Mouse (Mus musculus): ENCODE results near the gene Pdf. TPM values are rescaled to one million over a fixed set of nuclear protein-coding genes. Genes with fewer than 3 reads are reported as not detected.
A peak's percentile ranks its signal among the peaks of the same experiment; 100 is the strongest.
"Not testable (repeated sequence)": the region's sequence is repeated elsewhere in the genome, so short reads cannot be mapped to it uniquely, and the experiment has no call there.

Gene Pdf
- total RNA-seq, 1 experiment, result 16.1 TPM

- Histone ChIP-seq H3K9ac (ENCODE audit: insufficient read depth, low read depth, low read length, poor library complexity, severe bottlenecking) (no peak overlapping the region), H3K4me1 (ENCODE audit: control insufficient read depth in 2 of 2, insufficient read depth in 2 of 2, low read length in 2 of 2, poor library complexity in 1 of 2) (no peaks in the 10 kb centered on the region), H3K9me3 (ENCODE audit: control insufficient read depth, insufficient read depth, low read depth, low read length) (no peaks in the 10 kb centered on the region), H3K27ac (ENCODE audit: insufficient read depth, low read depth, low read length, poor library complexity, severe bottlenecking) (no peak overlapping the region), H3K36me3 (ENCODE audit: control insufficient read depth, insufficient read depth, low read length, poor library complexity, severe bottlenecking) (peaks cover 7% of the 10 kb centered on the region), H3K4me3 (ENCODE audit: insufficient read depth in 1 of 2, low read depth in 1 of 2, low read length in 2 of 2, poor library complexity in 1 of 2, severe bottlenecking in 1 of 2) (no peak overlapping the region)
- no peak for DNase-seq (ENCODE audit: low read depth, low spot score)
- in situ Hi-C loops (cut with MboI; ENCODE audit: low sequenced_read_pairs in 2 of 2, unreplicated experiment in 2 of 2), result no loop called here
- no peak for TF ChIP-seq ZNF384 (IDR thresholded peaks at IDR 0.05; ENCODE audit: low read depth, low read length)
- no peak for TF ChIP-seq MAFK (IDR thresholded peaks at IDR 0.05; ENCODE audit: insufficient read depth, low read depth, low read length)
- TF ChIP-seq ZC3H11A (IDR thresholded peaks at IDR 0.05; ENCODE audit: borderline replicate concordance, low read depth, low read length), result no peak
- no peak for TF ChIP-seq HCFC1 (IDR thresholded peaks at IDR 0.05; ENCODE audit: borderline replicate concordance, insufficient read depth, low read length)
- TF ChIP-seq CHD2 (IDR thresholded peaks at IDR 0.05; ENCODE audit: low read depth, low read length), result no peak
Observed at GRCm38 (mm10) chr8:106999068-106999467, 49.3 kb downstream of the Pdf start.

- Histone ChIP-seq H3K4me1 (ENCODE audit: control insufficient read depth in 2 of 2, insufficient read depth in 2 of 2, low read length in 2 of 2, poor library complexity in 1 of 2) (no peaks in the 10 kb centered on the region), H3K9me3 (ENCODE audit: control insufficient read depth, insufficient read depth, low read depth, low read length) (no peaks in the 10 kb centered on the region), H3K4me3 (ENCODE audit: insufficient read depth in 1 of 2, low read depth in 1 of 2, low read length in 2 of 2, poor library complexity in 1 of 2, severe bottlenecking in 1 of 2) (no peak overlapping the region), H3K9ac (ENCODE audit: insufficient read depth, low read depth, low read length, poor library complexity, severe bottlenecking) (no peak overlapping the region), H3K36me3 (ENCODE audit: control insufficient read depth, insufficient read depth, low read length, poor library complexity, severe bottlenecking) (peaks cover 3% of the 10 kb centered on the region), H3K27ac (ENCODE audit: insufficient read depth, low read depth, low read length, poor library complexity, severe bottlenecking) (no peak overlapping the region)
- in situ Hi-C loops (cut with MboI; ENCODE audit: low sequenced_read_pairs in 2 of 2, unreplicated experiment in 2 of 2), result no loop called here
- TF ChIP-seq MAFK (IDR thresholded peaks at IDR 0.05; ENCODE audit: insufficient read depth, low read depth, low read length), result no peak
- no peak for TF ChIP-seq ZC3H11A (IDR thresholded peaks at IDR 0.05; ENCODE audit: borderline replicate concordance, low read depth, low read length)
- no peak for TF ChIP-seq HCFC1 (IDR thresholded peaks at IDR 0.05; ENCODE audit: borderline replicate concordance, insufficient read depth, low read length)
- TF ChIP-seq CHD2 (IDR thresholded peaks at IDR 0.05; ENCODE audit: low read depth, low read length), result no peak
- no peak for TF ChIP-seq ZNF384 (IDR thresholded peaks at IDR 0.05; ENCODE audit: low read depth, low read length)
- no peak for DNase-seq (ENCODE audit: low read depth, low spot score)
Observed at GRCm38 (mm10) chr8:106997416-106997815, 51.0 kb downstream of the Pdf start.

DNA sequence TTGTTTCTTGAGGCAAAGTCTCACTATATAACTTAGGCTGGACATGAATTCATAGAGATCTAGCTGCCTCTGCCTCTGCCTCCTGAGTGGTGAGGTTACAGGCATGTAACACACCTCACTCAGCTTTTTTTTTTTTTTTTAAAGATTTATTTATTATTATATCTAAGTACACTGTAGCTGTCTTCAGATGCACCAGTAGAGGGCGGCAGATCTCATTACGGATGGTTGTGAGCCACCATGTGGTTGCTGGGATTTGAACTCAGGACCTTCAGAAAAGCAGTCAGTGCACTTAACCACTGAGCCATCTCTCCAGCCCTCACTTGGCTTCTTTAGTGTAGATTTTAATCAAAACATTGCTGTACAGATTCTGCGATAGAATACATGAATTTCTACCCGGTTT is 52.1 kb downstream of the Pdf start:
- H3K36me3 ChIP-seq (ENCODE audit: control insufficient read depth, insufficient read depth, low read length, poor library complexity, severe bottlenecking); H3K4me3 ChIP-seq (ENCODE audit: insufficient read depth in 1 of 2, low read depth in 1 of 2, low read length in 2 of 2, poor library complexity in 1 of 2, severe bottlenecking in 1 of 2); H3K9ac ChIP-seq (ENCODE audit: insufficient read depth, low read depth, low read length, poor library complexity, severe bottlenecking); in situ Hi-C loops (cut with MboI; ENCODE audit: low sequenced_read_pairs in 2 of 2, unreplicated experiment in 2 of 2); H3K9me3 ChIP-seq (ENCODE audit: control insufficient read depth, insufficient read depth, low read depth, low read length); H3K4me1 ChIP-seq (ENCODE audit: control insufficient read depth in 2 of 2, insufficient read depth in 2 of 2, low read length in 2 of 2, poor library complexity in 1 of 2); DNase-seq (ENCODE audit: low read depth, low spot score); H3K27ac ChIP-seq (ENCODE audit: insufficient read depth, low read depth, low read length, poor library complexity, severe bottlenecking): not testable (repeated sequence)
- TF ChIP-seq ZNF384 (IDR thresholded peaks at IDR 0.05; ENCODE audit: low read depth, low read length), result peak; percentile 57; the same call in 1 of the 2 replicates

Other genes with a start within 250 kb of the Pdf start
- 4.4 and 5.0 TPM in 2 replicates for gene Has3, start 178.4 kb downstream of the Pdf start, total RNA-seq (2012; rRNA removed)
- gene Utp4, start 155.0 kb downstream of the Pdf start, total RNA-seq (2012; rRNA removed), result 87.5 and 118 TPM in 2 replicates
- gene Sntb2, start 112.9 kb downstream of the Pdf start, total RNA-seq (2012; rRNA removed), result 32.4 and 45.7 TPM in 2 replicates
- gene Vps4a, start 17.4 kb downstream of the Pdf start, total RNA-seq (2012; rRNA removed), result 16.6 and 24.1 TPM in 2 replicates
- gene Cog8, start 8.1 kb upstream of the Pdf start, total RNA-seq (2012; rRNA removed), result 37.8 and 39.1 TPM in 2 replicates
- gene Nip7, start 8.3 kb upstream of the Pdf start, total RNA-seq (2012; rRNA removed), result 169 and 189 TPM in 2 replicates
- 0.27 and 0.48 TPM in 2 replicates for gene Tmed6, start 17.0 kb upstream of the Pdf start, total RNA-seq (2012; rRNA removed)
- gene Terf2, start 47.9 kb upstream of the Pdf start, total RNA-seq (2012; rRNA removed), result 13.9 and 14.1 TPM in 2 replicates
- gene Cyb5b, start 102.0 kb upstream of the Pdf start, total RNA-seq (2012; rRNA removed), result 27.8 and 44.9 TPM in 2 replicates
- gene Nfat5, start 244.9 kb upstream of the Pdf start, total RNA-seq (2012; rRNA removed), result 24.2 and 24.5 TPM in 2 replicates

Measured in ES-E14 (cell line).